Mouse (Mus musculus): ENCODE measurements around the gene Gm13691. TPM values are rescaled to one million over a fixed set of nuclear protein-coding genes. Genes with fewer than 3 reads are reported as not detected.
"Not testable (repeated sequence)": the region's sequence is repeated elsewhere in the genome, so short reads cannot be mapped to it uniquely, and the experiment has no call there.

Gm13691 gene
- polyA plus RNA-seq, 1 experiment from 2014 or later = not detected

GRCm38 (mm10) chr2:84032505-84032904 is 42.2 kb downstream of the Gm13691 start:
- Histone ChIP-seq H3K27ac (no peak overlapping the region), H3K36me3 (ENCODE audit: insufficient read depth, low read length) (no peaks in the 10 kb centered on the region), H3K9me3 (replicated peaks; ENCODE audit: low read length) (no peaks in the 10 kb centered on the region), H3K27me3 (ENCODE audit: insufficient read depth, low read length) (no peaks in the 10 kb centered on the region), H3K4me1 (replicated peaks; ENCODE audit: insufficient read depth, low read length) (no peaks in the 10 kb centered on the region), H3K9ac (ENCODE audit: low read depth, low read length) (no peak overlapping the region), H3K4me3 (replicated peaks; ENCODE audit: low read depth, low read length) (no peak overlapping the region), H3K4me2 (ENCODE audit: low read length) (no peak overlapping the region)
- ATAC-seq (replicated peaks; ENCODE audit: low FRiP score, low read depth) (no peak), DNase-seq (ENCODE audit: low spot score) (no peak)
- TF ChIP-seq CTCF (IDR thresholded peaks at IDR 0.05; ENCODE audit: low read depth) = no peak
- 97% methylated on average over 2 of the region's 2 CpGs for WGBS

GRCm38 (mm10) chr2:84035997-84036396 is 45.6 kb downstream of the Gm13691 start:
- Histone ChIP-seq H3K4me3 (replicated peaks; ENCODE audit: low read depth, low read length) (no peak overlapping the region), H3K9ac (ENCODE audit: low read depth, low read length) (no peak overlapping the region), H3K9me3 (replicated peaks; ENCODE audit: low read length) (no peaks in the 10 kb centered on the region), H3K4me2 (ENCODE audit: low read length) (no peak overlapping the region), H3K27ac (no peak overlapping the region), H3K36me3 (ENCODE audit: insufficient read depth, low read length) (no peaks in the 10 kb centered on the region), H3K27me3 (ENCODE audit: insufficient read depth, low read length) (no peaks in the 10 kb centered on the region), H3K4me1 (replicated peaks; ENCODE audit: insufficient read depth, low read length) (no peaks in the 10 kb centered on the region)
- no peak for ATAC-seq (replicated peaks; ENCODE audit: low FRiP score, low read depth)
- TF ChIP-seq CTCF (IDR thresholded peaks at IDR 0.05; ENCODE audit: low read depth) = no peak
- WGBS = 86% methylated on average over 4 of the region's 4 CpGs
- no peak for DNase-seq (ENCODE audit: low spot score)

- no peaks in the 10 kb centered on the region for H3K36me3 ChIP-seq (ENCODE audit: insufficient read depth, low read length)
- no peaks in the 10 kb centered on the region for H3K4me1 ChIP-seq (replicated peaks; ENCODE audit: insufficient read depth, low read length)
- no peak overlapping the region for H3K4me2 ChIP-seq (ENCODE audit: low read length)
- ATAC-seq (replicated peaks; ENCODE audit: low FRiP score, low read depth) (peak; percentile 63; the same call in 1 of the 2 replicates), DNase-seq (ENCODE audit: low spot score) (peak; percentile 91)
- H3K9ac ChIP-seq (ENCODE audit: low read depth, low read length) = no peak overlapping the region
- 3% methylated on average over 4 of the region's 4 CpGs for WGBS
- no peak overlapping the region for H3K27ac ChIP-seq
- no peaks in the 10 kb centered on the region for H3K27me3 ChIP-seq (ENCODE audit: insufficient read depth, low read length)
- no peak overlapping the region for H3K4me3 ChIP-seq (replicated peaks; ENCODE audit: low read depth, low read length)
- H3K9me3 ChIP-seq (replicated peaks; ENCODE audit: low read length) = no peaks in the 10 kb centered on the region
- peak; percentile 70 for TF ChIP-seq CTCF (IDR thresholded peaks at IDR 0.05; ENCODE audit: low read depth)
These were observed 47.0 kb downstream of the Gm13691 start for GRCm38 (mm10) chr2:84037304-84037703.

GRCm38 (mm10) chr2:84037943-84038342 is 47.6 kb downstream of the Gm13691 start:
- H3K27ac ChIP-seq; DNase-seq (ENCODE audit: low spot score); H3K4me1 ChIP-seq (replicated peaks; ENCODE audit: insufficient read depth, low read length); H3K9me3 ChIP-seq (replicated peaks; ENCODE audit: low read length); H3K4me3 ChIP-seq (replicated peaks; ENCODE audit: low read depth, low read length); H3K9ac ChIP-seq (ENCODE audit: low read depth, low read length); H3K4me2 ChIP-seq (ENCODE audit: low read length); H3K36me3 ChIP-seq (ENCODE audit: insufficient read depth, low read length); H3K27me3 ChIP-seq (ENCODE audit: insufficient read depth, low read length); ATAC-seq (replicated peaks; ENCODE audit: low FRiP score, low read depth): not testable (repeated sequence)
- 76% methylated on average over 1 of the region's 1 CpGs for WGBS

- no peak overlapping the region for H3K27ac ChIP-seq
- TF ChIP-seq CTCF (IDR thresholded peaks at IDR 0.05; ENCODE audit: low read depth) = no peak
- DNase-seq (ENCODE audit: low spot score) (peak; percentile 28), ATAC-seq (replicated peaks; ENCODE audit: low FRiP score, low read depth) (no peak)
- no peak overlapping the region for H3K4me2 ChIP-seq (ENCODE audit: low read length)
- no peaks in the 10 kb centered on the region for H3K9me3 ChIP-seq (replicated peaks; ENCODE audit: low read length)
- WGBS = 41% methylated on average over 6 of the region's 6 CpGs
- H3K9ac ChIP-seq (ENCODE audit: low read depth, low read length) = no peak overlapping the region
- no peaks in the 10 kb centered on the region for H3K4me1 ChIP-seq (replicated peaks; ENCODE audit: insufficient read depth, low read length)
- no peaks in the 10 kb centered on the region for H3K36me3 ChIP-seq (ENCODE audit: insufficient read depth, low read length)
- H3K27me3 ChIP-seq (ENCODE audit: insufficient read depth, low read length) = no peaks in the 10 kb centered on the region
- no peak overlapping the region for H3K4me3 ChIP-seq (replicated peaks; ENCODE audit: low read depth, low read length)
These were observed 48.9 kb downstream of the Gm13691 start for GRCm38 (mm10) chr2:84039277-84039676.

Other genes with a start within 250 kb of the Gm13691 start
- 2.5 and 2.7 TPM in 2 replicates for gene Fam171b, start 177.9 kb upstream of the Gm13691 start, polyA plus RNA-seq (2015; fragmentation: Nextera tagmentation; extraction: Ambion mirVana)
- not detected in 2 replicates for gene Zswim2, start 49.3 kb upstream of the Gm13691 start, polyA plus RNA-seq (2015; fragmentation: Nextera tagmentation; extraction: Ambion mirVana)
- not detected in 2 replicates for gene Gm13698, start 34.9 kb upstream of the Gm13691 start, polyA plus RNA-seq (2015; fragmentation: Nextera tagmentation; extraction: Ambion mirVana)
- gene Gm13693, start 29.1 kb upstream of the Gm13691 start, polyA plus RNA-seq (2015; fragmentation: Nextera tagmentation; extraction: Ambion mirVana) = not detected in 2 replicates
- not detected in 2 replicates for gene Gm13695, start 23.2 kb upstream of the Gm13691 start, polyA plus RNA-seq (2015; fragmentation: Nextera tagmentation; extraction: Ambion mirVana)
- not detected in 2 replicates for gene Gm13696, start 17.4 kb upstream of the Gm13691 start, polyA plus RNA-seq (2015; fragmentation: Nextera tagmentation; extraction: Ambion mirVana)
- not detected in 2 replicates for gene Gm13694, start 11.6 kb upstream of the Gm13691 start, polyA plus RNA-seq (2015; fragmentation: Nextera tagmentation; extraction: Ambion mirVana)
- gene Gm13697, start 5.8 kb upstream of the Gm13691 start, polyA plus RNA-seq (2015; fragmentation: Nextera tagmentation; extraction: Ambion mirVana) = not detected in 2 replicates